Mouse (Mus musculus) liver, embryonic 13.5 days (tissue): ENCODE results near the gene E4f1. TPM values are rescaled to one million over a fixed set of nuclear protein-coding genes. Genes with fewer than 3 reads are reported as not detected.

Experiments used
- ATAC-seq: fragments of 200-750 bp; cut with Nextera tagmentation; 2 replicates; pipeline ENCODE4 v1.8.0; 2017; ENCODE audit warnings: low read depth, mild to moderate bottlenecking, moderate number of reproducible peaks, moderate library complexity
- DNase-seq: peaks from one replicate; pipeline ENCODE4 v3.0.0; 2022
- H3K27ac ChIP-seq: fragments of 300-500 bp; sonication (generic); 2 replicates; pipeline ENCODE4 v1.5.1; 2015; ENCODE audit warnings: moderate library complexity, mild to moderate bottlenecking, inconsistent platforms
- H3K27me3 ChIP-seq: fragments of 300-500 bp; sonication (generic); 2 replicates; pipeline ENCODE4 v1.6.1; 2015; ENCODE audit warnings: mild to moderate bottlenecking, inconsistent platforms
- H3K36me3 ChIP-seq: fragments of 300-500 bp; sonication (generic); 2 replicates; pipeline ENCODE4 v1.6.1; 2015; ENCODE audit warnings: mild to moderate bottlenecking, inconsistent platforms
- H3K4me1 ChIP-seq: fragments of 300-500 bp; sonication (generic); replicated peaks from 2 replicates; pipeline ENCODE4 v1.6.1; 2015; ENCODE audit warnings: inconsistent platforms
- H3K4me2 ChIP-seq: fragments of 300-500 bp; sonication (generic); 2 replicates; pipeline ENCODE4 v1.6.1; 2015; ENCODE audit warnings: inconsistent platforms, mild to moderate bottlenecking, moderate library complexity
- H3K4me3 ChIP-seq: fragments of 300-500 bp; sonication (generic); replicated peaks from 2 replicates; pipeline ENCODE4 v1.5.1; 2015; ENCODE audit warnings: mild to moderate bottlenecking, inconsistent platforms
- H3K9ac ChIP-seq: fragments of 300-500 bp; sonication (generic); 2 replicates; pipeline ENCODE4 v1.6.1; 2015; ENCODE audit warnings: mild to moderate bottlenecking, inconsistent platforms
- H3K9me3 ChIP-seq: fragments of 300-500 bp; sonication (generic); replicated peaks from 2 replicates; pipeline ENCODE4 v1.6.1; 2016; ENCODE audit warnings: inconsistent platforms
- WGBS: fragments of 180-500 bp; shearing (Covaris S2); methylation state at CpG from one replicate; pipeline ENCODE4 v1.1.7; 2015; ENCODE audit not compliant: insufficient replicate concordance; 5-methylcytosine and 5-hydroxymethylcytosine counted together
- polyA plus RNA-seq: library from polyadenylated mRNA; unstranded; fragments of >200 nt; fragmentation: Nextera tagmentation; extraction: Ambion mirVana; gene quantifications from 2 replicates; pipeline ENCODE4 v1.2.1, GENCODE M21; 2015

E4f1 gene
- polyA plus RNA-seq, 1 experiment from 2014 or later, result 13.0 TPM

DNA sequence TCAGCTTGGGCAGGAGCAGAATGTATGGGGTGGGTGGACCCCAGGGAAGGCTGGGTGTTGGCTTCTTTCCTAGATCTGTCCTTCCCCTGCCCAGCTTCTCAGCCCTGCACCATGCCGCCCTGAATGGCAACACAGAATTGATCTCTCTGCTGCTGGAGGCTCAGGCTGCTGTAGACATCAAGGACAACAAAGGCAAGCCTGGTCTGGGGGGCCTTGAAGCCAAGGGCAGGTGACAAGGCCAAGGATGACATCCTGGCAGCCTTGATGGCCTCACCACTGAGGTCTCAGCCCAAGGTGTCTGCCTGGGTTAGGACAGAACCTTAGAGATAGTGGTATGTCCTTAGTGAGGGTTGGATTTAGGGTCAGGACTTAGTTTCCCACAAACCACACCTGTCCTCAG is 25.9 kb upstream of the E4f1 start:
- WGBS, result 58% methylated on average over 1 of the region's 1 CpGs
- no peaks in the 10 kb centered on the region for H3K4me1 ChIP-seq
- no peaks in the 10 kb centered on the region for H3K9me3 ChIP-seq
- no peaks in the 10 kb centered on the region for H3K36me3 ChIP-seq
- no peak for DNase-seq
- no peak for ATAC-seq
- no peak overlapping the region for H3K27ac ChIP-seq
- no peak overlapping the region for H3K4me2 ChIP-seq
- no peak overlapping the region for H3K4me3 ChIP-seq
- no peak overlapping the region for H3K9ac ChIP-seq
- peaks cover 11% of the 10 kb centered on the region for H3K27me3 ChIP-seq

DNA sequence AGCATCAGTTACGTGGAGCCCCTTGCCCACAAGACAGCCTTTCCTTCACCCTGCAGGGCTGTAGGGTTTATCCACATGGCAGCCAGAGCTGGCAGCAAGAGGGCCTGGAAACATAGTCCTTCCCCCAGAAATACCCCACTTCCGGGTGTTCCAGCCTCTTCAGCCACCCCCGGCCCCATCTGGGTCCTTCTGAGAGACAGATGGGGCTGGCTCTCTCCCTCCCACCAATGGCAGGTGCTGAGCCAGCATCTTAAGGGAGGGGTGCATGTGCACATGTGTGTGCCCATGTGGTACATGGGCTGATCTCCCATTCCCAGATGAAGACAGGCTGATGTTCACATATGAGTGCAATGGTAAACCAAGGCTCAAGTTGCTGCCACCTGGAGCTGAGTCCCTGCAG is 25.3 kb upstream of the E4f1 start:
- Histone ChIP-seq H3K36me3 (no peaks in the 10 kb centered on the region), H3K4me3 (no peak overlapping the region), H3K9me3 (no peaks in the 10 kb centered on the region), H3K27ac (no peak overlapping the region), H3K9ac (no peak overlapping the region), H3K27me3 (peaks cover 17% of the 10 kb centered on the region), H3K4me1 (no peaks in the 10 kb centered on the region), H3K4me2 (no peak overlapping the region)
- ATAC-seq (no peak), DNase-seq (no peak)
- 33% methylated on average over 3 of the region's 3 CpGs for WGBS

DNA sequence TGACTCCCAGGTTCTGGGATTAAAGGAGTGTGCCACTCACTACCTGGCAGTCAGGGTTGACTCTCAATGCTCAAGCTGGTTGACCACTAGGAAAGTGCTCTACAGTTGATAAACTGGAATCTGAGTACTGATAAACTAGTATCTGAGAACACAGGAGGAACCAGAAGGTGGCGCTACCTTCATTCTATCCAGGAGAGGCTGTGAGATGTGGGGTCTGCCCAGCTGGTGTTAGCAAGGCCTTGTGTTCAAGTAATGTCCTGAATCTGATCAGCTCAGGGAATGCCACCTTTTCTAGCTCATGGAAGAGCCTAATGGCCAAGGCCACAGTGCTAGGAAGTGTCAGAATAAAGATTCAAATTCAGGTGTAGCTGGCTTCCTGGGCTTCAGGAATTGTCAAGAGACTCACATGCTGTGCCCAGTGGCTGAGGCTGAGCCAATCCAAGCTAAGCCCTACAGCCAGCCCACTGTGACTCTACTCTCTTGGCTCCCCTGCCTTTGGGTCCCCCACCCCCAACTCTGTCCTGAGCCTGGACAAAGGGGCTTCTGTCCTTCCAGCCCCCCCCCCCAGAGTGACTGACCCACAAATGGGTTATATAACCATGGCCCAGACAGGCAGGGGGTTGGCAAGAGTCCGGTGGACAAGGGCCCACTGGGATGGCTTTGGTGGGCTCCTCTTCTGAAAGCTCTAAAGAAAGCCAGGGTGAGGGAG is 24.7 kb upstream of the E4f1 start:
- Histone ChIP-seq H3K4me2 (no peak overlapping the region), H3K4me1 (no peaks in the 10 kb centered on the region), H3K27ac (no peak overlapping the region), H3K4me3 (no peak overlapping the region), H3K27me3 (peaks cover 23% of the 10 kb centered on the region), H3K36me3 (no peaks in the 10 kb centered on the region), H3K9ac (no peak overlapping the region), H3K9me3 (no peaks in the 10 kb centered on the region)
- ATAC-seq (no peak), DNase-seq (peak; percentile 30)
- 42% methylated on average over 2 of the region's 2 CpGs for WGBS

DNA sequence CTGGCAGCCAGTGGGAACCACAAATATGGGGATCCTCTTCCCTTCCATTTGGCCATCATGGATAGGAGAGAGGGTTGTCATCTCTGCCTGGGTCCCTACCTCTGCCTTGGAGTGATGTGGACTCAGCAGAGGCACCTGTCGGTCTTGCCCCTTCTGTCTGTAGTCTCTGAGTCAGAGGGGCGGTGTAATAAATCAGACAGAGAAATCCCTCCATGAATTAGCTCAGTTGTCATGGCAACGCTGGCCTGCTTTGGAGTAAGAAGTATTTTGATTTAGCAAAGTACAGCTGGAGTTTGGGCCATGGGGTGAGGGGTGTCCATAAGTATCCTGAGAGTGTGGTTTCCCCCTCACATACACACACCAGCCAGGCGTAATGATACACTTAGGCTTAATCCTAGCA is 20.3 kb upstream of the E4f1 start:
- H3K27me3 ChIP-seq, result peaks cover 67% of the 10 kb centered on the region

DNA sequence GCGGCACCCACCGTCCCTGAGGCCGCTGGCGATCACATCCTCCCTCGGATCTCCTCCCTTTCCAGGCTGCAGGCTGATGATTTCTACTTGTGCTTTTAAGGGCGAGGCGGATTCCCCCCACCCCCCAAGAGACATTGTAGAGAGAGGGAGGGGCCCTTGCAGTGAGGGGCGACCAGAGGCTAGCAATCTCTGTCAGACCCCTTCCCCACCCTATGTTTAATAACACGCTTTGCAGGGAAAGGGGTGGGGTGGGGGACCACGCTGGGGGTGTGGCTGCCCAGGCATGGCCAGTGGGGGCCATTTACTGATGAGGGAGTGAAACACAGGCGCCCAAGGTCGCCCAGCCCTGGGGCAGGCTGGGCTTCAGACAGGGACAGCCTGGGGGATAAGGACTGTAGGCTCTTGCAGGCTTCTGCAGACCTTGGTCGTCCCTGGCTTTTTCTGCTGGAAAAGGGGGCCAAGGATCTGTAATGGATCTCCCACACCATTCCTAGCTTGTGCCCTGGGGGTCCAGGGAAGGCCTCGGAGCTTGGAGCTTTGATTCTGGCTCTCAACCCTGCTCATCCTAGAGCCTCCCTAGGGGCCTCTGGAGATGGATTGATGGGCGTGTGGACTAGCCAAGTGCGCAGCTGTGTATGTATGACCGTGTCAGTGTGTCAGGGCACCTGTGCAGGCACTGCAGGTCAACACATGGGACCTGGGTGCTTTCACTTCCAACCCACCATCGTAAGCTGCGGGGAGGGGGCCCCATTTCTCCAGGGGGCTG is 19.3 kb upstream of the E4f1 start:
- Histone ChIP-seq H3K9ac (0 out of 2 replicates have a peak overlapping the region, but pooled peaks have one; percentile 50), H3K27me3 (peaks cover 75% of the 10 kb centered on the region)
- 23% methylated on average over 19 of the region's 19 CpGs for WGBS

More for the DNA sequence above, 20.3 kb upstream of the E4f1 start:
- Histone ChIP-seq H3K4me1 (peaks cover 20% of the 10 kb centered on the region), H3K4me3 (no peak overlapping the region), H3K4me2 (no peak overlapping the region), H3K36me3 (no peaks in the 10 kb centered on the region), H3K27ac (no peak overlapping the region), H3K9me3 (no peaks in the 10 kb centered on the region), H3K9ac (no peak overlapping the region)
- no peak for ATAC-seq
- DNase-seq, result no peak
- WGBS, result 73% methylated on average over 4 of the region's 4 CpGs

DNA sequence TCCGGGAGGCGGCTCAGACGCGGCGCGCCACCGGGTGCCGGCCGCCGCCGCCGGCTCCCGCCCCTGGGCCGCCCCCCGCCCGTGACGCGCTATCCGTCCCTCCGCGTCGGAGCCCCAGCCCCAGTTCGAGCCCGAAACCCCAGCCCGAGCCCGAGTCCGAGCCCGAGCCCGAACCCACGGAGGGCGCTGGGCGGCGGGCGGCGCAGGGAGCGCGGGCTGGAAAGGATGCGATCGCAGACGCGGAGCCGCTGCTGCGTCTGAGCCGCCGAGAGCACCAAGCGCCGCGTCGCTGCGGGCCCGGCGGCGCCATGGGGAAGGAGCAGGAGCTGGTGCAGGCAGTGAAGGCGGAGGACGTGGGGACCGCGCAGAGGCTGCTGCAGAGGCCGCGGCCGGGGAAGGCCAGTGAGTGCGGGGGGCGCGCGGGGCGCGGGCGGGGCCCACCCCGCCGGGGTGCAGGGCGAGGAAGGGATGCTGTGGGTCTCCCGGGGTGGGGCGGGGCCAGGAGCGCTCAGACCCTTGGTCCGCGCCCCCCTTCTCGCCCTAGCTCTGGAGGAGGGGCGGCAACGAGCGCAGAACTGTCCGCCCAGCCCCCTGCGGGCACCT is 18.6 kb upstream of the E4f1 start:
- no peak for DNase-seq
- Histone ChIP-seq H3K9ac (peak overlapping the region; percentile 50), H3K4me1 (peaks cover 23% of the 10 kb centered on the region)

More for the DNA sequence above, 19.3 kb upstream of the E4f1 start:
- H3K4me1 ChIP-seq, result peaks cover 23% of the 10 kb centered on the region
- no peaks in the 10 kb centered on the region for H3K36me3 ChIP-seq
- DNase-seq (no peak), ATAC-seq (no peak)
- no peak overlapping the region for H3K27ac ChIP-seq
- H3K9me3 ChIP-seq, result no peaks in the 10 kb centered on the region
- peak overlapping the region; percentile 59 for H3K4me3 ChIP-seq
- peak overlapping the region; percentile 76 for H3K4me2 ChIP-seq

DNA sequence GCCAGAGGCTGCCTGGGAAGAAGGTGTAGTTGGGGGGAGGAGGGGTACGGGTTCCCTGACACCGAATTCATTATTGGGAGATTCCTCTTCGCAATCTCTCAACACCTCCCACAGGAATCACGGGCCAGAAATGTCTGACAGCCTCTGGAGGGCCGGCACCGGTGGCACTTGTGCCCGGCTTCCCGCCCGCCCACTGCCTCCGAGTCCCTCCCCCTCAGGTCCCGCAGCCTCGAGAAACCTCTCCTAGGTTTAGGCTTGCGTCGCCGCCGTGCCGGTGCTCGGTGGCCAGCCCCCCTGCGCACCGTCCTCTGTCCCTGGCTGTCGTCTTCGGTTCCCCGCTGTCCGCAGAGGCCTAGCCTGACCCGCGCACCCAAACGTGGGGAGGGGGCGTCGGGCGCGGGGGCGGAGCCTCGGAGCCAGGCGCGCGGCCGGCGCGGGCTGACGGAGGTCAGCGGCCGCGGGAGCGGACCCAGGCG is 18.1 kb upstream of the E4f1 start, which contains the start of gene Caskin1:
TSS of gene Caskin1 (plus strand) at position 416 of the 476 bp plus-strand sequence.
- peaks cover 23% of the 10 kb centered on the region for H3K4me1 ChIP-seq
- DNase-seq (no peak), ATAC-seq (no peak)
- peak within 1 kb of the TSS; percentile 50 for H3K9ac ChIP-seq
- no peaks in the 10 kb centered on the region for H3K36me3 ChIP-seq
- under 1% methylated on average over 45 of the region's 45 CpGs for WGBS
- H3K4me2 ChIP-seq, result peak within 1 kb of the TSS; percentile 76
- peak within 1 kb of the TSS; percentile 59 for H3K4me3 ChIP-seq
- H3K27ac ChIP-seq, result no peak within 1 kb of the TSS
- H3K27me3 ChIP-seq, result peaks cover 82% of the 10 kb centered on the region
- H3K9me3 ChIP-seq, result no peaks in the 10 kb centered on the region

More for the DNA sequence above, 18.6 kb upstream of the E4f1 start:
- peak overlapping the region; percentile 59 for H3K4me3 ChIP-seq
- peak; percentile 35 for ATAC-seq
- peaks cover 77% of the 10 kb centered on the region for H3K27me3 ChIP-seq
- no peak overlapping the region for H3K27ac ChIP-seq
- peak overlapping the region; percentile 76 for H3K4me2 ChIP-seq
- no peaks in the 10 kb centered on the region for H3K9me3 ChIP-seq
- H3K36me3 ChIP-seq, result no peaks in the 10 kb centered on the region
- WGBS, result 1% methylated on average over 75 of the region's 81 CpGs

DNA sequence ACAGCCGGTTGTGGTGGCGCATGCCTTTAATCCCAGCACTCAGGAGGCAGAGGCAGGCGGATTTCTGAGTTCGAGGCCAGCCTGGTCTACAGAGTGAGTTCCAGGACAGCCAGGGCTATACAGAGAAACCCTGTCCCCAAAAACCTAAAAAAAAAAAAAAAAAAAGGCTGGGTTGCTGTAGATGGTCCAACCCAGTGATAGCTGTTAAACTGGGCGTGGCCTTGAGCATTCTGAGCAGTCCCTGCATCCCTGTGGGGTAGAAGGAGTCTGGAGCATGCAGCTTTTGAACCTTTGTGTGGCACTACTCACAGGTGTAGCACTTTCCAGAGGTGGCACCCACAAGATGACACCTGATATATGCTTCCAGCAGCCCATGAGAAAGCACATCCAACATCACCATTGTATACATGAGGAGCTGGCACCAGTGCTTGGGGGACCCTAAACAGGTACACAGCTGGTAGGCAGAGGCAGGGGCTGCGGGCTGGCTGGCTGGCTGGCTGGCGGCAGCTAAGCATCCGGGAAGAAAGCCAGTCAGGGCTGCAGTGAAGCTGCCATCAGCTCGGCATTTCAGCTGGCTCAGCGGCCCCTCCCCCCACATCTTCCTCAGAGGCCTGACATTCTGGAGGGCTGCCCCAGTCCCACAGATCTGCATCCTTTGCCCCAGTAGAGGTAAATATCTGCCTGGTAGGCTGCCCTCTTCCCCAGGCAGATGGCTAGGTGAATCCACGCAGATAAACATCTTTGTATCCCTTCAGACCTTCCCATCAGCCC is 15.2 kb upstream of the E4f1 start:
- H3K4me3 ChIP-seq, result no peak overlapping the region
- no peaks in the 10 kb centered on the region for H3K36me3 ChIP-seq
- H3K27ac ChIP-seq, result no peak overlapping the region
- ATAC-seq, result no peak
- H3K4me2 ChIP-seq, result no peak overlapping the region
- peaks cover 64% of the 10 kb centered on the region for H3K27me3 ChIP-seq
- WGBS, result 42% methylated on average over 11 of the region's 11 CpGs
- H3K4me1 ChIP-seq, result peaks cover 25% of the 10 kb centered on the region
- no peak for DNase-seq
- no peak overlapping the region for H3K9ac ChIP-seq
- no peaks in the 10 kb centered on the region for H3K9me3 ChIP-seq

DNA sequence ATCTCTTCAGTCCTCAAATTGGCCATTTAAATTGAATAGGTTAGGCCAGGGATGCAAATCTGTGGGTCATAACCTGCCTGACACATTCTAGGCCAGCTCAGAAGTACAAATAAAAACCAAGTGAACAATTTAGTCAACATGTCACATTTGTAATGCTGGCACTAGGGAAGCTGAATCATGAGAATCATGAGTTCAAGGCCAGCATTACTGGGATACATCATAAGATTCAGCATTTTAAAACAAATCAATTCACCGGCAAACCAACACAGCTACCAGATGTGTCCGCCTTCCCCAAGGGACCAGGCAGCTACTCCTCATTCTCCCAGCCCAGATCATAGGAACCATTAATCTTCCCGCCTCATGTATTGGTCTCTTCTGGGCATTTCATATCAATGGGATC is 13.4 kb upstream of the E4f1 start:
- Histone ChIP-seq H3K9me3 (no peaks in the 10 kb centered on the region), H3K36me3 (no peaks in the 10 kb centered on the region), H3K9ac (no peak overlapping the region), H3K27ac (no peak overlapping the region), H3K27me3 (peaks cover 46% of the 10 kb centered on the region), H3K4me3 (no peak overlapping the region), H3K4me1 (peaks cover 23% of the 10 kb centered on the region), H3K4me2 (no peak overlapping the region)
- ATAC-seq, result no peak
- WGBS, result 80% methylated on average over 3 of the region's 3 CpGs
- no peak for DNase-seq

DNA sequence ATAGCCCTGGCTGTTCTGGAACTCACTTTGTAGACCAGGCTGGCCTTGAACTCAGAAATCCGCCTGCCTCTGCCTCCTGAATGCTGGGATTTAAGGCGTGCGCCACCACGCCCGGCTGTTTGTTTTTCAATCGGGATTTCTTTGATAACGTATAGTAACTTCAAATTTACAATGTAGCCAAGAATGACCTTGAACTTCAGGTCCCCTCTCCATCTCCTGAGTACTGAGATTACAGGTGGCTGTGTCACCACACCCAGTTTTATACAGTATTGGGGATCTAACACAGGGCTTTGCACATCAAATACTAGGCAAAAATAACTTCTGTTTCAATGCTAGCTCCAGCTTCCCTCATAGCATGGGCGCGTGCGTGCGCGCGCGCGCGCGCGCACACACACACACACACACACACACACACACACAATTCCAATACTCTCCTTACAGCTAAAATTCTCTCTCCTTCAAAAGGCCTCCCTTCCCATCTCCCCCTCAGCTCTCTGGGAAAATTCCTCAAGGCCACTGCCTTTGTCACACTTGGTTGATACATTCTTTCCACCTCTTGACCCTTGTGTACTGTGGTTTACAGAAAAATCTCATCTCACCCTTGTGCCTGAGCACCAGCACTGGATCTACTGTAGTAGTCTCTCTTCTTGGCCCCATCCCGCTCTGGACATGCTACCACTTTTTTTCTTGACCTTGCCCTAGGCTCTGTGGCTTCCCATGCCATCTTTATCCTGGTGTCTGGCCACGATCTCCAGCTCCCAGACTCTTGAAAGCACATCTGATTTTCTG is 11.1 kb upstream of the E4f1 start:
- Histone ChIP-seq H3K27me3 (peaks cover 24% of the 10 kb centered on the region), H3K9ac (no peak overlapping the region), H3K27ac (no peak overlapping the region), H3K4me2 (no peak overlapping the region), H3K9me3 (no peaks in the 10 kb centered on the region), H3K36me3 (peaks cover 19% of the 10 kb centered on the region), H3K4me3 (no peak overlapping the region), H3K4me1 (peaks cover 34% of the 10 kb centered on the region)
- DNase-seq, result no peak
- 89% methylated on average over 20 of the region's 20 CpGs for WGBS
- no peak for ATAC-seq
